Mouse (Mus musculus): ENCODE data around the gene Smco3.
"Not testable (repeated sequence)": the region's sequence is repeated elsewhere in the genome, so short reads cannot be mapped to it uniquely, and the experiment has no call there.

Gene Smco3

DNA sequence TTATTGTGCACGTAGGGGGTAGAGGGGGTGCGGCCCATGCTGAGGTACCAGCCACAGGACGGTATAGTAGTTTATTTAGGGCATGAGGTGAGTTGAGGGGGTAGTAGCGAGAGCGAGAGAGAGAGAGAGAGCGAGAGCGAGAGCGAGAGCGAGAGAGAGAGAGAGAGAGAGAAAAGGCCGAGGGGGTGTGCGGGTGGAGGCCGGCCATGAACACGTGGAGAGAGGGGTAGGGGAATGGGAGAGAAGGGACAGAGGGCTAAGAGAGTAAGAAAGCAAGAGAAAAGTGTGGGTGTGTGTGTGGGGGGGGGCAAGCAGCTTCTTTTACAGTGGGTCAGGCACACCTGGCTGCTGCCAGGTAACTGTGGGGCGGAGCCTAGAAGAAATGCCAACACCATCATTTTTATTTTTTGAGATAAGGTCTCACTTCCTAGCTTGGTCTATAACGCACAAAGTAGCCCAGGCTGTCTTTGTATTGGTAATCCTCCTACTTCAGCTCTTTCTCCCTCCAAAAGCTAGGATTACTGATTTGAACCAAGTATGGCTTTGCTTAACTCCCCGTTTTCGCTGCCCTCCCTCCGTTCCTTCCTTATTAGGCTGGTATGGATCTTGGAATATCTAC, 27.7 kb downstream of the Smco3 start:
- DNase-seq (ENCODE audit: inconsistent age in 2 of 2, low spot score in 1 of 2) = no peak

DNA sequence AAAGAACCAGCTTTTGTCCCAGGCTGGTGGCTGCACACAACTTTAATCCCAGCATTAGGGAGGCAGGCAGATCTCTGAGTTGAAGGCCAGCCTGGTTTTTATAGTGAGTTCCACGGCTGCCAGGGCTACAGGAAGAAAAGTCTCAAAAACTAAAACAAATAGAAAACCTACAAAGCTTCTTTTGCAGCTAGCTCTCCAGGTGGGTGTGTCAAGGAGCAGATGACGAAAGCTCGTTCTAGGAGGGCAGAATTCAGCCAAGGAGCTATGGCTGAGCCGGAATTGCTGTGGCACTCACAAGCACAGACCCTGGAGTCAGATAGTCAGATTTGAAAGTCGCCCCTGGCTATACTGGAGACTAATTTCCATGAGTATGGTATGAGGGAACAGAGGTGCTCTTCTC, 28.4 kb downstream of the Smco3 start:
- DNase-seq (ENCODE audit: inconsistent age in 2 of 2, low spot score in 1 of 2) = no peak

DNA sequence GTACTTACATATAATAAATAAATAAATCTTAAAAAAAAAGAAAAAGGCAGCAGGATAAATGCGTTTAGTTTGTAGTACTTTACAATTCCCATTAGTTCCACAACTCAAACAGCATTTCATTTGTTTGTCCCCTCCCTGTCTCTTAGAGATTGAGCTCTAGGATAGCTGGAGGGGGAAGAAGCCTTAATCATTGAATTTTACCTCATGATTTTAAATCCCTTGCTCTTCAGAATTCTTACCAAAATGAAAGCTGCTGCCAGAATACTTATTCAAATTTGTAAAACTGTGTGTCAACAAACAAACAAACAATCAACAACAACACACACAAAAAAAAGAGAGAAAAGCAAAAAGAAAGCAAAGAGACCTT, 29.9 kb downstream of the Smco3 start:
- no peak for DNase-seq (ENCODE audit: inconsistent age in 2 of 2, low spot score in 1 of 2)

DNA sequence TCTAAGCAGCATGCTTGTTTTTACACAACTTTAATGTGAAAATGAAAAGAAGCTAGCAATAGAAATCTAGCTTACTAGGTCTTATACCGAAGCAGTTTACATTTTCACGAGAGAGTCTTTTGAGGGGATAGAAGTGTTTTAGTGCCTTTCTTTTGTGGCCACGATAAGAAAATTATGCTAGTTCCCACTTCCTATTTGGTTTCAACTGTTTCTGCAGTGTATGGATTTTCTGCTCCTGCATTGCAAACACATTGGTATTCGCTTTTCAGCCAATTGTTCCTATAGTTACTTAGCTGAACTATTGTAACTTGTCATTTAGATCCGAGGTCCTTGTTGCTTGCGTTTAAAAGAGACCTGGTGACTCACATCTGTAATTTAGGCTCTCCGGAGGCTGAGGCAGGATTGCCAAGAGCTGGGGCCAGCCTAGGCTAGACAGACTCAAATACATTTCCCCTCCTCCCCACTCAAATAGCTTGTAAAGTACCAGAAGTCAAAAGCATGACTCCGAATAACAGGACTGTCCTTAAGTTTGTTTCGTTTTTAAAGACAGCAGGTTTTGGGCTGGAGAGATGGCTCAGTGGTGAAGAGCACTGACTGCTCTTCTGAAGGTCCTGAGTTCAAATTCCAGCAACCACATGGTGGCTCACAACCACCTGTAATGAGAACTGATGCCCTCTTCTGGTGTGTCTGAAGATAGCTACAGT, 30.4 kb downstream of the Smco3 start:
- no peak for DNase-seq (ENCODE audit: inconsistent age in 2 of 2, low spot score in 1 of 2)

DNA sequence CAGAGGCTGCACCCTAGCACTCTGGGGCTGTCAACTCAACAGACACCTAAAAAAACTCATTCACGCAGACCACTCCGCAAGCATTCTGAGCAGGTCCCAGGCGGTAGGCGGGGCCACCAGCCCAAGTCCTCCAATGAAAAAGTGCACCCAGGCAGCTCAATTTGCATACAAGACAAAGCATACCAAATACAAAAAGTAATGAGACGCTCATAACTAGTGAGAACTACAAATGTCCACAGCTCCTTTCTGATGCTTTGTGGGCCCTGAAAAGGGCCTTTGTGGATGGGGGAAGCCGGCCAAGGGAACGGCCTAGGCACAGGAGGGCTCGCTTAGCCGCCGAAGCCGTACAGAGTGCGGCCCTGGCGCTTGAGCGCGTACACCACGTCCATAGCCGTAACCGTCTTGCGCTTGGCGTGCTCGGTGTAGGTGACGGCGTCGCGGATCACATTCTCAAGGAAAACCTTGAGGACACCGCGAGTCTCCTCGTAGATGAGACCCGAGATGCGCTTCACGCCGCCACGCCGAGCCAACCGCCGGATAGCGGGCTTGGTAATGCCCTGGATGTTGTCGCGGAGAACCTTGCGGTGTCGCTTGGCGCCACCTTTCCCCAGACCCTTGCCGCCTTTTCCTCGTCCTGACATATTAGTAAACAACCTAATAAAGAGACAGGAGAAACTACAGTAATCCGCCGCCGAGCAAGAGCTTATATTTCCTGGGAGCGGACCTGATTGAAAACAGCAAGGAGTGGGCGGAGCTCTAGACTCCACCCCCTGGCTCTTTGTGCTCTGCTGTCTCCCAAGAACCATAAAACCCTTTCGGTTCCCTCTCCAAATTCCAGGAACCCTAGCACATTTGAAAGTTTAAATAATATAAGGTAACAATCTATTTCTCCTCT, 31.3 kb downstream of the Smco3 start, which contains the start of gene Hist4h4:
TSS of gene Hist4h4 (minus strand) at position 677 of the 895 bp plus-strand sequence.
- peak; percentile 94 to 99 for DNase-seq (ENCODE audit: inconsistent age in 2 of 2, low spot score in 1 of 2)

DNA sequence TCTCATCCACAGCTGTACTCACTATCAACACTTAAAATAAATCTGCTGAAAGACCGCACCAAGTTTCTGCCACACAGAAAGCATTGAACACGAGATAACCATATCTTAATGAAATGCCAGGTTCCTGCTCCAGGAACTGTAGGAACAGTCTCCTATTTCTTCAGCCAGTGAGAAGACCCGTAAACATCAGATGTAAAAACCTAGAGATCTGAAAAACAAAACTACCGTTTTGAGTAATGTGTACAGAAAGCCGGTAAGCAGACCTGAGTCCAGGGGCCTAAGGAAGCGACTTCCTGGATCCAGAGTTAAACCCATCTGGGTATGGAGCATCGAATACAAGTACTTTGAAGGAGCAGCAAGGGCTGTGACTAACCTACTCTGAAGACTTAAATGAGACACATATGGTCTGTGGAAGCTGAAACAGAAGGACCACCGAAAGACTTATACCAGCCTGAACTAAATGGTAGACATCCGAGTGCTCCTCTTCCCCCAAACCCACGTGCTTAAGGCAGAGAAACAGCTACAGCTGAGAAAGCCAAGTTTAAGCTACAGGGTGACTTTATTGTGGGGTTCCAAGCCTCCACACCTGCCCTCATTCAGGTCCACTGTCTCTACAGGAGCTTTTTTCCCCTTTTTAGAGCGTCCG, 32.0 kb downstream of the Smco3 start:
- DNase-seq (ENCODE audit: inconsistent age in 2 of 2, low spot score in 1 of 2) = no peak

DNA sequence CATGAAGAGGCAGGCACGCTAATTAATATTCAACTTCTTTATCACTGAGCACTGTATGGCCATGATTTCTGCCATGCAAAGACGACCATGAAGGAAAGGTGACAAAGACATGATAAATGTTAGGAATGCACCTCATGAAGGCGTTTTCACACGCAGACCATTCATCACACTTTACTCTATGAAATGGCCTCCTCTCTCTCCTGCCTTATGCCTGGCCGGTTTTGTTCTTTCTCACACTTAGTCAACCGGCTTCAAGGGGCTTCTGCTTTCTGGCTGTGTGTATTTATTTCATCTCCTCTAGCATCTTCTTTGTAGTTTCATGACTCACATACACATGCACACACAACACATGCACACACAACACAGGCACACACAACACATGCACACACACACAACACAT, 34.0 kb downstream of the Smco3 start:
- DNase-seq (ENCODE audit: inconsistent age in 2 of 2, low spot score in 1 of 2) = no peak

DNA sequence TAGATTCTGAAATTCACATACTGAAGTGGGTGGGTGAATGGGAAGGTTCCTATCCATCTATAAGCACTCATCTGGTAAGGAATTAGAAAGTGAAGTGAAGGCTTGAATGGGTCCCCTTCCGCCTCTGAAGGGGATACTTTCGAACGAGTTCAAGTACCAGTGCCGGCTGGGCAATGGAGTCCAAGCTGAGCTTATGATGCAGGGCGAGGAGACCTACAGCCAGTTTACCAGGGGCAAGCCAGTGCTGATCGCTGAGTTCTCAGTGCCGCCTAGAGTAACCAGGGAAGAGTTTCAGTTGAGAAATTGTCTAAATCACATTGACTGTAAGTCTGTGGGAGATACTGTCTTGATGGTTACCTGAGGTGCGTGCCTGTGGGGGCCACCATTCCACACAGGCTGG, 34.5 kb downstream of the Smco3 start:
- no peak for DNase-seq (ENCODE audit: inconsistent age in 2 of 2, low spot score in 1 of 2)

DNA sequence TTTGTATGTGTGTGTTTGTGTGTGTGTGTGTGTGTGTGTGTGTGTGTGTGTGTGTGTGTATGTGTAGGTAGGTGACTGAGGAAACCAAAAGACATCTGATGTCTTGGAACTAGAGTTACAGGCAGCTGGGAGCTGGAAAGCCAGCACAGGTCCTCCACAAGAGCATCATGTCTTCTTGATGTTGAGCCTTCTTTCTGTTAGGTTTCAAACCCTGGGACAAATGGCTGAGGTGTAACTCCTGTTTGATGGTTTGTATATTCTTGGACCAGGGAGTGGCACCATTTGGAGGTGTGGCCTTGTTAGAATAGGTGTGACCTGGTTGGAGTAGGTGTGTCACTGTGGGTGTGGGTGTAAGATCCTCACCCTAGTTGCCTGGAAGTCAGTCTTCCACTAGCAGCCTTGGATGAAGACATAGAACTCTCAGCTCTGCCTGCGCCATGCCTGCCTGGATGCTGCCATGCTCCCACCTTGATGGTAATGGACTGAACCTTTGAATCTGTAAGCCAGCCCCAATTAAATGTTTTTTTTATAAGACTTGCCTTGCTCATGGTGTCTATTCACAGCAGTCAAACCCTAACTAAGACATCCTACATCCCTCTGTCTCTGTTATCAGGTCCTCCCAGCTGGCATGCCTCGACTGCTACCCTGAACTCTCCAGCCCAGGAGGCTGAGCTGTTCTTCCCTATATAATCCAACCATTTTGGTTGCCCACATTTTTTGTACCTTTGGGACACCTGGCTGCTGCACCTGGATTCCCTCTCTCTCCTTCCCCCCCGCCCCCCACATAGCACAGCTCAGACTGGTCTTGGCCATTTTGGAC, 37.2 kb downstream of the Smco3 start:
- not testable (repeated sequence) for DNase-seq (ENCODE audit: inconsistent age in 2 of 2, low spot score in 1 of 2)

DNA sequence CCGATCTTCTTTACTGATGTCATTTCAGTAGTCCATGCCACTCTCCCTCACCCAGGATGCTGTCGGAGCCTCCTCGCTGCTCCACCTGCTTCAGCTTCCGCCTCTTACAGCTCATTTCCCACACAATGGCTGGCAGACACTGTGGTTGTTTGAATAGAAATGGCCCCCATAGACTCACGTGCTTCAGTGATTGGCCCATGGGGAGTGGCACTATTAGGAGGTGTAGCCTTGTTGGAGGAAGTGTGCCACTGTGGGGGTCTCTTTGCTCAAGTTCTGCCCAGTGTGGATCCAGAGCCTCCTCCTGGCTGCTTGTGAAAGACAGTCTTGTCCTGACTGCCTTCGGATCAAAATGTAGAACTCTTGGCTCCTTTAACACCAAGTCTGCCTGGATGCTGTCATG, 39.4 kb downstream of the Smco3 start:
- DNase-seq (ENCODE audit: inconsistent age in 2 of 2, low spot score in 1 of 2) = no peak

DNA sequence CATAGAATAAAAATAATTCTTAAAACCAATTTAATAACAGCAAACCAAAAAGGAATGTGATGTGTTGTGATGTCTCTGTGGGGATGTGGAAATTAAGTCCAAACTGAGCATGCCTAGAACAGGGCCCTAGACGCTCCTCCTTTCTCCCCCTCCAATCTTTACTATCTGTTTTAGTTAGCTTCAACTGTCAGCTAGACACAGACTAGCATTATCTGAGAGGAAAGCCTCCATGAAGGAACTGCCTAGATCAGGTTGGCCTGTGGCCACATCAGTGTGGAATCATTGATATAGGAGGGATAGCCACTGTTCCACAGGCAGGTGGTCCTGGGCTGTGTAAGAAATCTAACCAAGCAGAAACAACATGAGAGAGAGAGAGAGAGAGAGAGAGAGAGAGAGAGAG, 40.1 kb downstream of the Smco3 start:
- DNase-seq (ENCODE audit: inconsistent age in 2 of 2, low spot score in 1 of 2) = no peak

DNA sequence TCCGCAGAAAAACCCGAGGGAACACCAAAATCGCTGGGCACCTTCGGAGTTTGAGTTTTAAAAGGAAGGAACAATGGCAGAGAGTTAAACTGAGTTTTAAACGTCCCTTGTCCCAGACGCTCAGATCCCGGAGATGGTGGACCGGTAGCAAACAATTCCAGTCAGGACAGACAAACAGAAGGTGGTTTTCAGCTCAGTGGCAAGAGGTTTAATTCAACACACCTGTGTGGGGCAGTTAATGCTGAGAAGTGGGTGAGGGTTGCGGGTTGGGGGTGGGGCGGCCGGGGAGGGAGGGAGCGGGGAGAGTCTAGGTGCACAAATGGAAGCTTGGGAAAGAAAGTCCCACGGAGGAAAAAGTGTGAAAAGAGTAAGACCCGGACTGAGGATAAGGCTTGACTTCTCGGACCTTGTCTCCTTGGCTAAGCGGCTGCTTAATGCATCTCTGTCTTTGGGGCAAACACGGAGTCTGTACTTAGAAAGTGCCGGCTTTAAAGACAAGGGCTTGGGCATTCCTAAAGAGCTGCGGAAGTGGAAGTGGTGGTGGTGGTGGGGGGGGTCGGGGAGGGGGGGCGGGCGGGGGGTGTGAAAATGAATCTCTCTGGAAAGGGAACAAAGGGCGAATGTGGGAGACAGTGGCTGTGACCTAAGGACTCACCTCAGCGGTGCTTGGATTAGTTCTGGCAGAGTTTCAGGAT, 41.3 kb downstream of the Smco3 start:
- no peak for DNase-seq (ENCODE audit: inconsistent age in 2 of 2, low spot score in 1 of 2)

DNA sequence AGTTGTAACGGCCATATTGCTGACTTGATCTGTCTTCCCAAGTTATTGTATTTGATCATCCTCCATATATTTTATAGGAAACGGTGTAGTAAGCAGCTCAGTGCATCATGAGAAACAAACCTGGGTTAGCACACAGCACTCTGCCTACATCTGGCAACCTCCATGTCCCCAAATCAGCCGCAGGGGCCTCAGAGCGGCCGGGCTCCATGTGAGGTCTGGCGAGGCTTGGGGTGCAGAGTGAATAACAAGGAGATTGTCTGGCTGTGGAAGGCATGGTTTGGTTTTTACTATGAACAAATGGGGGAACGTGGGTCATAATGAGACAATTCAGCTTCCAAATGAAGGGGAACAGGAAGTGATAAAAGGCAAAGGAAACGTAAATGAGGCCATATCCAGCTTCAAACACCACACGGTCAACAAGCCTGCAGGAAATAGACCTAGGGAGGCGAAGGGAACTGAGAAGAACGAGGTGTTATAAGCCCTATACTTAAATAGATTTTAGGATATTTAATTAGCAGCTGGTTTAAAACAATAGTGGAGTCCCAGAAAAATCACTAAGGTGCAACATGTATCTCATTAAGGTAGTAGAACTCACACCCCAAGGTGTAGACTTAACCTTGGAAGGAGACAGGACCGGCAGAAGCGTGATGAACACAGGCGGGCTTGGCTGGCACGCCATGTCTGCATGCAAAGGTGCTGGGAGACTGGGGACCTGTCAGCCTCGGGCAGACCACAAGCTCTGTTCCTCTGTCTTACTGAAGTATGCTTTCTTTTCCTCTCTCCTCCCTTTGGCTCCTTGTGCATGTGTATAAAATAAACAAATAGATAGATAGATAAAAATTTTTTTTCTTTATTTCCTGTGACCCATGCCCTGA, 42.1 kb downstream of the Smco3 start:
- DNase-seq (ENCODE audit: inconsistent age in 2 of 2, low spot score in 1 of 2) = no peak

DNA sequence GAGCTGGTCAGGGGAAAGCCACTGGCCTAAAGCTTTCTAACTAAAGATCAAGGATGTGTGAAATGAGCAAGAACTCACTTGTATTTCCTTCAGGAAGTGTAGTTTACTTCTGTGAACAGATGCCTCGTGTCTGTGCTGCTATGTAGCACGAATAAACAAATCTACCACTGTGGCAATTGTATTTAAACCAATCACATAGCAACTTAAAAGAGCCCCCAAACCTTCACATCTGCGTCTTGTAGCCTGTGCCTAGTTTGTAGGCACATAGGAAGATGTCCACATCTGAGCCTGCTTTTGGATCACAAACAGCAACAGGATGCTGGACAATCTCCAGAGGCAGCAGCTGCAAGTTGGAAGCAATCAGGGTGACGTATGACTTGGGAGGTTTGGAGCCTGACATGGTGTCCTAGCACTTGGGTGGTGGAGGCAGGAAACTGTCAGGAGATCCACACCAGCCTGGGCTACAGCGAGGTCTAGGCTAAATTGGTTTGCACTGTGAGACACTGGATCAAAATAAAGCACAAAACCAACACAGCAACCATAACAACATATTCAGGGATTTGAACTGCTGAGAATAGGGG, 45.8 kb downstream of the Smco3 start:
- peak in 1 of 2 experiments; percentile 27 for DNase-seq (ENCODE audit: inconsistent age in 2 of 2, low spot score in 1 of 2)

DNA sequence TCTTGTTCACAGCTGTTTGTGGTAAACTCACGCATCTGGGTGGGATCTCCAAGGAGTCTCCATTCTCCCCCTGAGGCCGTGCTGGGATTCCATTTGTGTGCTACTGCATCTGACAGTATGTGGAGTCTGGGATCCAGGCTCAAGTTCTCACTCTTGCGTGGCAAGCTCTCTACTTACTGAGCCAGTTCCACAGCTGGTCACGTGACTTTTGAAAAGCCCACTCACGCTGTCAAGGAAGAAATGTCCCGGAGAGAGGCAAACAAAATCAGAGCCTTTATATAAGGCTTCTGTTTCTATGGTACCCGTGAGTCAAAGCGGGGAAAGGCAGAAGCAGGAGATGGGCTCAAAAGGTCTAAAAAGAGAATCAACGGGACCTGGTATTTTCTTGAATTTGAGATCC, 52.5 kb downstream of the Smco3 start:
- no peak for DNase-seq (ENCODE audit: inconsistent age in 2 of 2, low spot score in 1 of 2)

DNA sequence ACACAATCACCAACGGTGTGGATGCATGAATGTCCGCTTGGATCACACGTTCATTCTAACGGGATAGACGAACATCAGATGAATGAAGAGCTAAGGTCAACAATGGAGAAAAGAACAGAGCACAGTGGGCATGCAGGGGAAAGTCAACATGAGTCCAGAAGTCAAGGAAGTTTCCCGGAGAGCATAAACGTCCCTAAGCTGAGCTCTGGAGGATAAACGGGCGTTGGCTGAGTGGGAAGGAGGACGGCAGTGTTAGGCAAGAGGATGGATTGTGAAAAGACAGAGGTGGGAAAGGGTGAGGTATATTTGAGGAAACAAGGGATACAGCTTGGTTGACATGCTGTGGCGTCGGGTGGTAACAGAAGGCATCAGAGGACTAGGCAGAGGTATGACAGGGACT, 53.1 kb downstream of the Smco3 start:
- no peak for DNase-seq (ENCODE audit: inconsistent age in 2 of 2, low spot score in 1 of 2)

DNA sequence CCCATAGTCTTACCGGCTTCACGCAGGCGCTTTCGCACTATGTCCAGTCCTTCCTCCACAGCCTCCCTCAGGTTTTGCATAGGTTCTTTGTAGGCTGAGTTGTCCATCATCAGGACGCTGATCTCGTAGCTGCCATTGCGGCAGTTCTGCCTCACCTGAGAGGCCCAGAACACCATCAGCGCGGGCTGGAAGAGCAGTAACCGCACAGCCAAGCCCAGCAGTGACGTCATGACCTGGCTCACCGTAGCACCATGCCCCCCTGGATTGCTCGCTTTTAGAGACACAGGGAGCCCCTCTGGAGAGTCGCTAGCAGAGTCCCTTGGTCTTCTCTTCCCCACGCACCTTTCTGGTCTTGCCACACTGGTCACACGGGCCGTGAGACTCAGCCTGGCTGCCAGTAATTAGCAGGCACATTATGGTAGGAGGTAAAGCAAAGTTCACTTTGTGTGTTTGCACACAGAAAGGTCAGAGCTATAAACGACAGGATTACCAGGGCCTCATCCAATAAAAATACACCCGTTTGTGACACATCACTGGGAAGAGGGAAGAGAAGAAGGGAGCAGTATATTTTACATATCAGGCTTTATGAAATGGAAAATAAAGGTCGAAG, 53.8 kb downstream of the Smco3 start, which contains the start of gene Gucy2c:
TSS of gene Gucy2c (minus strand) at position 389 of the 610 bp plus-strand sequence.
- no peak for DNase-seq (ENCODE audit: inconsistent age in 2 of 2, low spot score in 1 of 2)

Measured in adrenal gland, adult (tissue).